Mouse (Mus musculus) layer of hippocampus, postnatal 10 days (tissue): ENCODE measurements around the gene Slc25a40. TPM values are rescaled to one million over a fixed set of nuclear protein-coding genes. Genes with fewer than 3 reads are reported as not detected.

Experiments used
- DNase-seq, 2 experiments: peaks; one replicate each; pipeline ENCODE4 v3.0.0; 2021; ENCODE audit warnings: low spot score in 2 of 2
- total RNA-seq, 2 experiments: library from RNA; stranded (reverse); gene quantifications; 2 replicates each; pipeline ENCODE4 v1.2.3; 2021

The Slc25a40 gene
- total RNA-seq, 2 experiments from 2014 or later: 10.2 to 11.2 TPM

GRCm38 (mm10) chr5:8489471-8490110, 66.9 kb downstream of the Slc25a40 start:
- DNase-seq: no peak

- no peak for DNase-seq
These were observed 69.1 kb downstream of the Slc25a40 start for GRCm38 (mm10) chr5:8491778-8492177.

Other genes with a start within 250 kb of the Slc25a40 start
- 100 to 1,000 TPM; 136 to 139 TPM for gene Adam22, start 54.7 kb upstream of the Slc25a40 start, total RNA-seq
- gene Dbf4, start 134 bp upstream of the Slc25a40 start, total RNA-seq: 1 to 10 TPM; 5.7 to 6.0 TPM
- gene Rundc3b, start 200.1 kb downstream of the Slc25a40 start, total RNA-seq: 10 to 100 TPM; 39.8 to 43.0 TPM
- 10 to 100 TPM; 12.0 to 12.4 TPM for gene Abcb1a, start 237.2 kb downstream of the Slc25a40 start, total RNA-seq